Comparison of ENCODE assay signal across 14 mouse cellular contexts in the genomic region with DNA sequence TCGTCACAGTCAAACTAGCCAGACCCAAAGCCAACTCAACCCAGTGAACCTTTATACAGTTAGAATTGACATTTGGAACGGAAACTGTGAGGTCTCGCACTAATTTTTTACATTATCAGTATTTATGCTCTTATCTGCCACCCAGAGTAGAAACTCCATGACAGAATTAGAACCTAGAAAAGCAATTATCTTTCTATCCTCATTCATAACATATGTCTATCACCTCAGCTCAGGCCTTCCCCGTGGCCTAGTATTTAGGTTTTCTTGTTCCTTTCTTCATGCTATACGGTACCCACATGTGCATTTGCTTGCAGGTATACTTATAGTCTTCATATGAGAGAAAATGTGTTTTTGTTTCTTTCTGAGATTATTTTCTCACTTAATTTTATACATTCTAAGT.
"Had no signal": no experiment of that assay in that cellular context is flagged by ENCODE, and none has a peak within 500 bp of the region (broad histone marks: within the 10 kb centered on the region; RNA-seq: fewer than 3 reads in every experiment).

No protein-coding gene starts in this region.

- DNase-seq: kidney, adult 18-20 months; layer of hippocampus, adult 9-11 months; midbrain, embryonic 14.5 days; thymus, adult 18-20 months; thymus, postnatal 36 days had no signal

- H3K9ac ChIP-seq: liver, embryonic 14.5 days; liver, postnatal 0 days; lung, embryonic 14.5 days had no signal

- H3K4me1 ChIP-seq: megakaryocyte, embryonic 14.5 days had no signal

- H3K27ac ChIP-seq: kidney, postnatal 0 days; layer of hippocampus, adult 2 months; liver, embryonic 14.5 days; macrophage had no signal

- H3K4me2 ChIP-seq: liver, embryonic 11.5 days; lung, embryonic 14.5 days; midbrain, embryonic 11.5 days had no signal

- H3K4me3 ChIP-seq: layer of hippocampus, adult 2 months; megakaryocyte, embryonic 14.5 days had no signal
